8 mouse cellular contexts compared by ENCODE assay signal in the genomic region with DNA sequence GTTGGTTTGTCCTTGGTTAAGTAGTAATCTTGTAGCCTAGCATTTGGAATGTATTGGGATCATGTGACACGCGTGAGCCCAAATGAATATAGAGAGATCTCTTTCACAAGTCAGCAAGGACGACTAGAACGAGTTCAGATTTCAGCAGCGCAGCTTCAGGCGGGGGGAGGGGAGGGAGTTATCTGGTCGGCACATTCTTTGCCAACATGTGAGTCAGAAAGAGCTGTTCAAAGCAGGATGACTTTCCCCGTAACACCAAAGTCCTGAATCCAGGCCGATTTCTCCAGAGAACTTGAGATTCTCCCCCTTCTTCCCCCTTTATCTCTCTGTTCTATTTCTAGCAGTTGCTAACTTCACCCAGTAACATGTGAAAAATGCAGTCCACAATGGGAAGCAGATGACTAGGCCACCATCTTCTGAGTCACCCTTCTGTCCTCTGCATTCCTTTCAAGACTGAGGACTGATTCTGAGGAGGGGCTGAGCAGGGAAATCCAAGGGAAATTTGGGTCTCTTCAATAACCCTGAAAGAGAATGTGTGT.
DNase-seq lines count a peak whose midpoint lies in the region; ATAC-seq lines count a peak whose summit lies in the region.
"Had no signal": no experiment of that assay in that cellular context is flagged by ENCODE, and none has a peak within 500 bp of the region (broad histone marks: within the 10 kb centered on the region; RNA-seq: fewer than 3 reads in every experiment).

No protein-coding gene starts in this region.

- intact Hi-C loops in heart, postnatal 36 days (cut with DNase I): no loop called here

- peak overlapping the region; percentile 28; the same call in 1 of the 2 replicates for H3K27ac ChIP-seq in embryonic facial prominence, embryonic 15.5 days (replicated peaks)
- H3K27ac ChIP-seq in midbrain, embryonic 15.5 days: no peak overlapping the region
- H3K27ac ChIP-seq in hindbrain, embryonic 16.5 days (ENCODE audit: low read depth, low read length): no peak overlapping the region
- H3K27ac ChIP-seq: neural tube, embryonic 12.5 days had no signal

- no peak overlapping the region for H3K4me3 ChIP-seq in embryonic facial prominence, embryonic 15.5 days (replicated peaks)
- no peak overlapping the region for H3K4me3 ChIP-seq in midbrain, embryonic 15.5 days
- no peak overlapping the region for H3K4me3 ChIP-seq in hindbrain, embryonic 16.5 days (ENCODE audit: low read length)
- H3K4me3 ChIP-seq: neural tube, embryonic 12.5 days had no signal

- 0 out of 2 replicates have a peak overlapping the region, but pooled peaks have one; percentile 8 for H3K4me2 ChIP-seq in embryonic facial prominence, embryonic 15.5 days (replicated peaks)
- no peak overlapping the region for H3K4me2 ChIP-seq in midbrain, embryonic 15.5 days
- no peak overlapping the region for H3K4me2 ChIP-seq in hindbrain, embryonic 16.5 days (ENCODE audit: low read length)
- H3K4me2 ChIP-seq: neural tube, embryonic 12.5 days had no signal

- no peak for ATAC-seq in embryonic facial prominence, embryonic 15.5 days (ENCODE audit: insufficient number of reproducible peaks, low FRiP score, low TSS enrichment, low read depth)
- ATAC-seq in midbrain, embryonic 15.5 days (replicated peaks): no peak
- ATAC-seq in hindbrain, embryonic 16.5 days: no peak

- H3K9ac ChIP-seq in embryonic facial prominence, embryonic 15.5 days: no peak overlapping the region
- no peak overlapping the region for H3K9ac ChIP-seq in midbrain, embryonic 15.5 days
- H3K9ac ChIP-seq in hindbrain, embryonic 16.5 days (ENCODE audit: low read depth, low read length): no peak overlapping the region
- H3K9ac ChIP-seq: neural tube, embryonic 12.5 days had no signal

- no peaks in the 10 kb centered on the region for H3K9me3 ChIP-seq in embryonic facial prominence, embryonic 15.5 days (replicated peaks)
- H3K9me3 ChIP-seq in midbrain, embryonic 15.5 days: no peaks in the 10 kb centered on the region
- no peaks in the 10 kb centered on the region for H3K9me3 ChIP-seq in hindbrain, embryonic 16.5 days (ENCODE audit: control insufficient read depth, low read length)
- H3K9me3 ChIP-seq: neural tube, embryonic 12.5 days had no signal

- H3K36me3 ChIP-seq in embryonic facial prominence, embryonic 15.5 days: no peaks in the 10 kb centered on the region
- no peaks in the 10 kb centered on the region for H3K36me3 ChIP-seq in midbrain, embryonic 15.5 days (replicated peaks)
- no peaks in the 10 kb centered on the region for H3K36me3 ChIP-seq in hindbrain, embryonic 16.5 days (ENCODE audit: control insufficient read depth, insufficient read depth, low read length)
- H3K36me3 ChIP-seq: neural tube, embryonic 12.5 days had no signal

- 12% methylated on average over 9 of the region's 9 CpGs for WGBS in embryonic facial prominence, embryonic 15.5 days
- WGBS in midbrain, embryonic 15.5 days: 58% methylated on average over 9 of the region's 9 CpGs
- WGBS in hindbrain, embryonic 16.5 days: 54% methylated on average over 9 of the region's 9 CpGs

- H3K27me3 ChIP-seq in embryonic facial prominence, embryonic 15.5 days: no peaks in the 10 kb centered on the region
- no peaks in the 10 kb centered on the region for H3K27me3 ChIP-seq in midbrain, embryonic 15.5 days (replicated peaks)
- H3K27me3 ChIP-seq in hindbrain, embryonic 16.5 days (replicated peaks; ENCODE audit: control insufficient read depth, insufficient read depth, low read length): no peaks in the 10 kb centered on the region
- H3K27me3 ChIP-seq: neural tube, embryonic 12.5 days had no signal

- DNase-seq in right cerebral cortex, adult 18-20 months: peak; percentile 25
- DNase-seq in right cerebral cortex, postnatal 25 days: no peak
- DNase-seq in heart, postnatal 36 days: peak; percentile 59 to 66
- no peak for DNase-seq in retina, postnatal 1 day

- H3K4me1 ChIP-seq in embryonic facial prominence, embryonic 15.5 days: peaks cover 29% of the 10 kb centered on the region
- H3K4me1 ChIP-seq in midbrain, embryonic 15.5 days: 0 out of 2 replicates have a peak, but pooled peaks cover 3% of the 10 kb centered on the region
- no peaks in the 10 kb centered on the region for H3K4me1 ChIP-seq in hindbrain, embryonic 16.5 days (ENCODE audit: control insufficient read depth, insufficient read depth, low read depth, low read length)
- H3K4me1 ChIP-seq: neural tube, embryonic 12.5 days had no signal

Comparison
In these comparisons a context has a peak if more than half of its experiments do, and no peak if none do; other contexts are left out.
1. DNase-seq: peak in right cerebral cortex, adult 18-20 months (single experiment) and heart, postnatal 36 days (2 of 2); none in right cerebral cortex, postnatal 25 days (single experiment) and retina, postnatal 1 day (single experiment).